Mouse (Mus musculus) forebrain, embryonic 14.5 days (tissue): ENCODE results near the gene Sox5. TPM values are rescaled to one million over a fixed set of nuclear protein-coding genes. Genes with fewer than 3 reads are reported as not detected.

Experiments
- ATAC-seq: fragments of 200-750 bp; cut with Nextera tagmentation; 2 replicates; pipeline ENCODE4 v1.8.0; 2017; ENCODE audit warnings: mild to moderate bottlenecking, moderate library complexity
- DNase-seq: peaks from one replicate; pipeline ENCODE4 v3.0.0-alpha.2; 2015; ENCODE audit warnings: low spot score
- H3K27ac ChIP-seq: fragments of 300-500 bp; sonication (generic); 2 replicates; pipeline ENCODE4 v1.5.1; 2014; ENCODE audit warnings: low read depth, mild to moderate bottlenecking, control low read depth, low read length, moderate library complexity
- H3K27me3 ChIP-seq: fragments of 300-500 bp; sonication (generic); replicated peaks from 2 replicates; pipeline ENCODE4 v1.6.1; 2014; ENCODE audit warnings: low read length, control low read depth, mixed read lengths; ENCODE audit not compliant: control insufficient read depth, insufficient read depth
- H3K36me3 ChIP-seq: fragments of 300-500 bp; sonication (generic); 2 replicates; pipeline ENCODE4 v1.6.1; 2014; ENCODE audit warnings: low read length, control low read depth; ENCODE audit not compliant: control insufficient read depth, insufficient read depth
- H3K4me1 ChIP-seq: fragments of 300-500 bp; sonication (generic); 2 replicates; pipeline ENCODE4 v1.6.1; 2014; ENCODE audit warnings: antibody characterized with exemption, low read length, control low read depth; ENCODE audit not compliant: control insufficient read depth, insufficient read depth
- H3K4me2 ChIP-seq: fragments of 300-500 bp; sonication (generic); 2 replicates; pipeline ENCODE4 v1.6.1; 2014; ENCODE audit warnings: mild to moderate bottlenecking, control low read depth, low read length
- H3K4me3 ChIP-seq: fragments of 300-500 bp; sonication (generic); 2 replicates; pipeline ENCODE4 v1.5.1; 2014; ENCODE audit warnings: low read depth, low read length, control low read depth
- H3K9ac ChIP-seq: fragments of 300-500 bp; sonication (generic); 2 replicates; pipeline ENCODE4 v1.6.1; 2014; ENCODE audit warnings: mild to moderate bottlenecking, low read length, control low read depth, moderate library complexity
- H3K9me3 ChIP-seq: fragments of 300-500 bp; sonication (generic); replicated peaks from 2 replicates; pipeline ENCODE4 v1.6.1; 2016; ENCODE audit warnings: low read length, control low read depth, mixed read lengths; ENCODE audit not compliant: control insufficient read depth
- WGBS: fragments of 180-500 bp; shearing (Covaris S2); extraction: QIAGEN DNeasy Blood & Tissue Kit; methylation state at CpG from one replicate; pipeline ENCODE4 v1.1.7; 2014; 5-methylcytosine and 5-hydroxymethylcytosine counted together
- polyA plus RNA-seq: library from polyadenylated mRNA; unstranded; fragments of >200 nt; fragmentation: Nextera tagmentation; extraction: Ambion mirVana; gene quantifications from 2 replicates; pipeline ENCODE4 v1.2.1, GENCODE M21; 2014

Gene Sox5
- polyA plus RNA-seq, 1 experiment from 2014 or later: 115 TPM

DNA sequence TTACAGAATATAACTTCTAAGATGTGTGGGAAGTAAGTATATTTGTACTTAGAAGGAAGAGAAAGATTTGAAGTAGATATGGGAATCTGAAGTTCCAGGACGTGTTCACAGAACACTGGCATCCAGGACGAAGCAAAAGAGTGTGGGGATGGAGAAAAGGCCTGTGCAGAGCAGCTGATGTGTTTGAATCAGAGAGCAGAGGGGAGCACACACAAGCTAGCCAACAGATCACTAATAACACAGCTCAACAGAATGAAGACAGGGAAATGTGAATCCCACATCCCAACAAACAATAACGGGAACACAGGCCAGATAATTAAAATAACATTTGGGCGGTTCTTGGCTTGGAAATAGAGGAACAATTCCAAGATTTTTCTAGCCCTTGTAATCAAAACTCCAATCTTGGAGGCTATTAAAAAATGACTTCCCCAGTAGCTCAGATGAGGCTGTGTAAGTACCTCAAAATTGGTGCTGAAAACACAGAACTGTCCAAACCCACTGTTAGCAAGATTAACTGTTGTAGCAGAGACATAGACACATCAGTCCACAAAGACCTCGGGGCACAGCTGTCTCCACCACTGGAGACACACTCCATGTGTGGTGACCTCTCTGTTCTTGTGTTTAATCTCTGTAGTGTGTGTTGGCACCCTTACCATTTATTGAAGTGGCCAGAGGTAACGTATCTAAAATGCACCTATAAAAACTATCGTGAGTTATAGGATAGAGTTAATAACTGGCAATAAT is 90.3 kb downstream of the Sox5 start:
- Histone ChIP-seq H3K36me3 (no peaks in the 10 kb centered on the region), H3K4me3 (no peak overlapping the region), H3K9me3 (no peaks in the 10 kb centered on the region), H3K4me2 (no peak overlapping the region), H3K9ac (no peak overlapping the region), H3K27ac (no peak overlapping the region), H3K27me3 (no peaks in the 10 kb centered on the region), H3K4me1 (no peaks in the 10 kb centered on the region)
- no peak for ATAC-seq
- WGBS: 75% methylated on average over 7 of the region's 7 CpGs
- no peak for DNase-seq

DNA sequence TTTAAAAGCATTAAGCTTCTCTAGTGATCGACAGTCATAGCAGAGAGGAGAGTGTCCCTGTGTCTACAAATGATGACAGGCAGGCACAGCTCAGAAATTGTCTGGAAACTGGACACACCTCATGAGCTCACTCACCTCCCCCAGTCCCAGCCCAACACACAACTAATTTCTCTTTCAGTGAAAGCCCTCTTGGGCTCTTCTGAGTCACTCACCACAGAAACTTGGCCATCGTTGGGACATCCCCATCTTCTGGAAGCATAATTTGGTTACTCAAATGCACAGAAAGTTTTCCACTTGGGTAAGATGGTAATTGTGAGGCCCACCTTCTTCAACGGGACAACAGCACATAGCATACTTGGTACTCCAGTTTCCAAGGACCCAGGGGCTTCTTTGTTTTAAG is 92.7 kb downstream of the Sox5 start:
- Histone ChIP-seq H3K4me1 (no peaks in the 10 kb centered on the region), H3K27me3 (no peaks in the 10 kb centered on the region), H3K9me3 (no peaks in the 10 kb centered on the region), H3K9ac (no peak overlapping the region), H3K4me3 (no peak overlapping the region), H3K36me3 (no peaks in the 10 kb centered on the region), H3K4me2 (no peak overlapping the region), H3K27ac (no peak overlapping the region)
- ATAC-seq (no peak), DNase-seq (no peak)
- WGBS: 88% methylated on average over 3 of the region's 3 CpGs

DNA sequence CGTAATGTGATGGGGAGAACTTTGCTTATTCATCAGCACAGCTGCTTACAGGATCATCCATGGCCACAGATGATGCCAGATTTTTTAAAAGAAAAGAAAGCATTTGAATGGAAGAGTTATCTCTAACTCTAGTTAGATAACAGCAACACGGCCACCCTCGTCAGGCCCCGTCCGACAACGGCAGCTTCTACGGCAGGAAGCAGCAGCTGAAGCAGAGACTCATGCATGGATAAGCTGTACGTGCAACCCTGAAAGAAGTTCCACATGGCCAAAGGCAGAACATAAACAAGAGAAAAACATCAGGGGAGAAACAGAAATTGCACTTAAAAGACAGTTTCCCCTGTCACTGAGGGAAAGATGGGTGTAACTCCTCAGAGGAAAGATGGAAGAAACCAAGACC is 94.1 kb downstream of the Sox5 start:
- H3K27me3 ChIP-seq: no peaks in the 10 kb centered on the region
- 84% methylated on average over 8 of the region's 8 CpGs for WGBS
- no peak for ATAC-seq

DNA sequence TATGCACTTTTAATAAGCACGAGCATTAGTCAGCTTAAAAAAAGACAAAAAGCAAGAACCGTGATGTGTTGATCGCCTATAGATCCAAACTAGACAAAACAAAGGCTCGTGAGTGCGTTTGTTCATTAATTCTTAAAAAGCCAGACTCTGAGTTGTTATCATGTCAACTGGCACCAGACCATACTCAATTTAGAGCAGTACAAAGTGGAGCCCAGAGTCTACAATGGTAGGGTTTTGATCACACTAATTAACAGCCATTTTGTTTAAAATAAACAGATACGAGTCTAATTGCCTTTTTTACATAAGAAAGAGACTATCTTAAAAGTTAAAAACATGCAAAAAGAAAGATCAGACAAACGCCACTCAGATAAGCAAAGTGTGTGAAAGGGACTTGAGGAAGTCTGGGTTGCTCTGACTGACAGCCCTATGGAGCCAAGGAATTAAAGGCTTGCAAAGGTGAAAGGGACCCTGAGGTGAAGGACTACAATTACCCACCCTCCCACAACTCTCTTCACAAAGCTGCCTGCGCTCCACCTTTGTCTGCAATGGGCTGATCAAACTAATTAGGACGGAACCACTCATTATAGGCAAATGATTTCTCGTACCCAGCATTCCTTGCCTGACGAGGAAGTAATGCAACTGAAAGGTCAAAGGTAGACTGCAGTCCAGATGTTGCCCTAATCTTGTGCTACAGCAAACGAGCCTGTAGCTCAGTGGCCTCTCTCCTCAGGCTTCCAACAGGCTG is 100.6 kb downstream of the Sox5 start:
- H3K27me3 ChIP-seq: no peaks in the 10 kb centered on the region
- peak; percentile 80 for ATAC-seq
- H3K4me3 ChIP-seq: no peak overlapping the region
- DNase-seq: peak; percentile 66
- peaks cover 10% of the 10 kb centered on the region; the same call in 1 of the 2 replicates for H3K4me1 ChIP-seq
- no peak overlapping the region for H3K27ac ChIP-seq
- H3K9me3 ChIP-seq: no peaks in the 10 kb centered on the region
- H3K9ac ChIP-seq: no peak overlapping the region
- H3K4me2 ChIP-seq: no peak overlapping the region
- WGBS: 7% methylated on average over 12 of the region's 12 CpGs
- no peaks in the 10 kb centered on the region for H3K36me3 ChIP-seq

More for the DNA sequence above, 94.1 kb downstream of the Sox5 start:
- H3K36me3 ChIP-seq: no peaks in the 10 kb centered on the region
- no peak for DNase-seq
- H3K9ac ChIP-seq: no peak overlapping the region
- H3K9me3 ChIP-seq: no peaks in the 10 kb centered on the region
- H3K4me1 ChIP-seq: no peaks in the 10 kb centered on the region
- no peak overlapping the region for H3K4me3 ChIP-seq
- H3K4me2 ChIP-seq: no peak overlapping the region
- no peak overlapping the region for H3K27ac ChIP-seq

DNA sequence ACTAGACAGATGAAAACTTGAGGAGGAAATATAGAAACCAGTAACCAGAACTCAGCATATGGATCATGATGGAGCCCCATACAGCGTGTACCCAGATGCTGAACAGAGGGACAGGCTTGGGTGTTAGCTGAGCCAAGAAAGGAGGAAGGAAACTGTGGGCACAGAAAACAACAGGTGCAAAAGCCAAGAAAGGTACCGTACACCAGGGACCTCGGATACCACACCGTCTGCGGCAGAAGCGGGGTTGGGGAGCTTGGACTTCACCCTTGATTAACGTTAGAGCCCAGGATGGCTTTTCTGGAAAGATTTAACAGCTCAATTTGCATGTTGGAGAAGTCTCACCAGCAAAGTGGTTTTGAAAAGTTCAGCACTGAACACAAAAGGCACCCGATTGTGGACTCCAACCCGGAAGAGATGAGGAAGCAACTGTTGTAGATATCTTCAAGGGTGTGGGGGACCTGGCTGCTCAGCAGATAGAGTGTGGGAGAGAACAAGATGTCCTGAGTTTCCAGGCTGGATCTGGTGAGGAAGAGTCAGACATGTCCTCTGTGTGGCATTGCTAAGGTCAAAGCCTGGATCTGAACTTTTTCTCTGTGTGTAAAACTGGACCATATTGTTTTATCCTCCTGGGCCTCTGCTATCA is 104.2 kb downstream of the Sox5 start:
- no peaks in the 10 kb centered on the region for H3K36me3 ChIP-seq
- H3K27me3 ChIP-seq: no peaks in the 10 kb centered on the region
- H3K4me3 ChIP-seq: no peak overlapping the region
- no peak overlapping the region for H3K4me2 ChIP-seq
- peaks cover 10% of the 10 kb centered on the region; the same call in 1 of the 2 replicates for H3K4me1 ChIP-seq
- H3K9me3 ChIP-seq: no peaks in the 10 kb centered on the region
- DNase-seq: no peak
- H3K27ac ChIP-seq: no peak overlapping the region
- no peak for ATAC-seq
- H3K9ac ChIP-seq: no peak overlapping the region
- 96% methylated on average over 9 of the region's 9 CpGs for WGBS

DNA sequence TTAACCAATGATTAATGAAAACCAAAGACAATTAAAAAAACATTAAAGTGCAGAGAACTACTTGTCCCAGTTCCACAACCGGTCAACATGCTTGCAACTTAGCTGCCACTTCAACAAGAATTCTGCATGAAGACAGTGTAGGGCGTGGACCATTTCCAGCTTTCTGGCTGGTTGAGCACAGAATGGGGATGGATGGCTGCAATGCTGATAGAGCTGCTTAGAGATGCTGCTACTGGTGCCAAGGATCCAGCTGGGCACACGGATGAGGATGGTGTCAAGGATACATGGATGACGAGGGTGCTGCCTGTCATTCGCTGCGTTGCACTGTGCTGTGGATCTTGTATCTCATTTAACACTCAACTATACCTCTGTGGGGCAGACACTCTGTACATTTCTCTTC is 106.7 kb downstream of the Sox5 start:
- H3K9me3 ChIP-seq: no peaks in the 10 kb centered on the region
- DNase-seq: no peak
- no peak for ATAC-seq
- H3K36me3 ChIP-seq: no peaks in the 10 kb centered on the region
- H3K4me2 ChIP-seq: no peak overlapping the region
- no peaks in the 10 kb centered on the region for H3K27me3 ChIP-seq
- H3K4me3 ChIP-seq: no peak overlapping the region
- no peak overlapping the region for H3K27ac ChIP-seq
- WGBS: 85% methylated on average over 6 of the region's 6 CpGs
- H3K4me1 ChIP-seq: no peaks in the 10 kb centered on the region
- H3K9ac ChIP-seq: no peak overlapping the region

DNA sequence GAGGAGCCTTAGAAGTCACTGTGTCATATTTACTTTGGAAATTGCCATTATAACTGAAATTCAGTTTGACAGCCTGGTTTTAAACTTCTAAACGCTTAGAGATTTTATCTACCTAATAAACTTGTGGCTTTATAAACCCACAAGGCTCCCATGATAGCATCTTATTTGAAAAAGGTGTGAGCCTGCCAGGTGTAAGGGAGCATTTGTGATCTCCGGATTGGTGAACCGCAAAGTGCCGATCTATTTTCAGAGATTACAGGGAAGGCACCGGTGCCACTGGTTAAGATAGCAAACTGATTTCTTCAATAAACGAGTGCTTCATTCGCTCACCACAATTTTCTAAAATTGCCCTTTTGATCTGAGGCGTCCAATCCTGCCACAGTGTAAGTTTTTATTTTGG is 107.9 kb downstream of the Sox5 start:
- H3K9me3 ChIP-seq: no peaks in the 10 kb centered on the region
- no peaks in the 10 kb centered on the region for H3K4me1 ChIP-seq
- WGBS: 92% methylated on average over 8 of the region's 8 CpGs
- DNase-seq: no peak
- H3K9ac ChIP-seq: no peak overlapping the region
- no peaks in the 10 kb centered on the region for H3K27me3 ChIP-seq
- H3K36me3 ChIP-seq: no peaks in the 10 kb centered on the region
- H3K4me2 ChIP-seq: no peak overlapping the region
- ATAC-seq: no peak
- H3K4me3 ChIP-seq: no peak overlapping the region
- no peak overlapping the region for H3K27ac ChIP-seq

DNA sequence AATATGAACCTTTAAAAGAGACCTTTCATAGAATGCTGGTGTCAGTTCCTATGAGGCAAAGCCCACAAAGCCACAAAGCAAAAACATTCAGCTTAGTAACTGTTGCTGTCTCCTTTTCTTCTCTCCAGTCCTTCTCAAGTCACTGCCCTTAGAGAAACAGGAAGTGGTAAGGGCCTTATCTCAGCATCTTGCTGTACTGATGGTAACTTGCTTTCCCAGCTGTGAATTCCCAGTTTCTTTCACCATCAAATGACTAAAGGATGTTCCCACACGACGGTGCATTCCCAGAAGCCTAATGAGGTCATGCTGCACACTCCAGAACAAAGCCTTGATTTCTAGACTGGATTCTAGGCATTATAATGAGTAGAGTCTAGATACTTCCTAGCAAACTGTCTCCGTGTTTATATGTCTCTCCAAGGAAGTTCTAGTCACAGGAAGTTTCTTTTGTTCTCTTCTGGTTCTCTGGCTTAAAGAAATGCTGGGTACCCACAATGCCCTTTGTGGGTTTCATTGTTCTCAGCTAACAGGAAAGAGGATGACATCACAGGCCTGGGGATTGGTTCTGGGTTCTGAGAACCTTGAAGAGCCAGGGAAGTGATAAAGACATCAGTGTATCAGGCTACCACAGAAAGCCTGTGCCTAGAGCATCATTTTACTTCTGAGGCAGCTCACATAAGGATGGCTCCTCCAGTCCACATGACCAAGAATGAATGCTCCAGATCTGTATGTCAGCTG is 111.2 kb downstream of the Sox5 start:
- Histone ChIP-seq H3K27me3 (no peaks in the 10 kb centered on the region), H3K9me3 (no peaks in the 10 kb centered on the region), H3K4me2 (no peak overlapping the region), H3K9ac (no peak overlapping the region), H3K36me3 (no peaks in the 10 kb centered on the region), H3K4me3 (no peak overlapping the region), H3K27ac (no peak overlapping the region), H3K4me1 (no peaks in the 10 kb centered on the region)
- DNase-seq (no peak), ATAC-seq (no peak)
- 41% methylated on average over 3 of the region's 3 CpGs for WGBS
